Mouse (Mus musculus): ENCODE data around the gene Usp43. TPM values are rescaled to one million over a fixed set of nuclear protein-coding genes. Genes with fewer than 3 reads are reported as not detected.

The Usp43 gene
- polyA plus RNA-seq, 2 experiments from 2014 or later = not detected

GRCm38 (mm10) chr11:67806832-67807597 is 114.9 kb downstream of the Usp43 start:
- no peak for ATAC-seq

GRCm38 (mm10) chr11:67805538-67805937 is 116.4 kb downstream of the Usp43 start:
- ATAC-seq = no peak

Other genes with a start within 250 kb of the Usp43 start
- gene Rcvrn, start 226.8 kb downstream of the Usp43 start, polyA plus RNA-seq (2017; shearing (Covaris generic)) = not detected
- gene Glp2r, start 151.0 kb downstream of the Usp43 start, polyA plus RNA-seq (2017; shearing (Covaris generic)) = not detected
- not detected for gene Gsg1l2, start 147.5 kb downstream of the Usp43 start, polyA plus RNA-seq (2017; shearing (Covaris generic))
- not detected for gene Dhrs7c, start 124.0 kb downstream of the Usp43 start, polyA plus RNA-seq (2017; shearing (Covaris generic))
- gene Cfap52, start 43.5 kb upstream of the Usp43 start, polyA plus RNA-seq (2017; shearing (Covaris generic)) = not detected
- 10 to 100 TPM; 58.8 to 83.5 TPM for gene Stx8, start 44.0 kb upstream of the Usp43 start, polyA plus RNA-seq (2017; shearing (Covaris generic))